Mouse (Mus musculus) CH12.LX (cell line): Measurements from ENCODE around the gene Tgfb1. TPM values are rescaled to one million over a fixed set of nuclear protein-coding genes. Genes with fewer than 3 reads are reported as not detected.
A peak's percentile ranks its signal among the peaks of the same experiment; 100 is the strongest.

ENCODE experiments used
- DNase-seq: peaks from one replicate; pipeline ENCODE4 v3.0.0-alpha.2; 2013; ENCODE audit errors: extremely low read depth
- H3K27ac ChIP-seq: 2 replicates; pipeline ENCODE4 v1.5.1; 2012; ENCODE audit warnings: low read depth, mild to moderate bottlenecking, control low read depth, moderate library complexity; ENCODE audit not compliant: insufficient read depth
- H3K27me3 ChIP-seq: replicated peaks from 2 replicates; pipeline ENCODE3; 2012; ENCODE audit warnings: inconsistent platforms
- H3K36me3 ChIP-seq, 2 experiments: replicated peaks in 1 of 2; 2 replicates each; pipeline versions ENCODE3 to v1.6.1; 2012; ENCODE audit warnings: inconsistent platforms in 1 of 2, low read length in 1 of 2, mild to moderate bottlenecking in 1 of 2, mixed read lengths in 1 of 2, moderate library complexity in 1 of 2; ENCODE audit not compliant: control insufficient read depth in 1 of 2, insufficient read depth in 1 of 2
- H3K4me1 ChIP-seq, 2 experiments: 2 replicates each; pipeline ENCODE4 v1.6.1; 2012; ENCODE audit warnings: inconsistent platforms in 1 of 2, moderate library complexity in 1 of 2; ENCODE audit not compliant: insufficient read depth in 2 of 2, control insufficient read depth in 1 of 2
- H3K4me2 ChIP-seq: 2 replicates; pipeline ENCODE4 v1.6.1; 2012; ENCODE audit warnings: low read depth, mild to moderate bottlenecking, control low read depth; ENCODE audit not compliant: poor library complexity, insufficient read depth, severe bottlenecking
- H3K4me3 ChIP-seq, 3 experiments: fragments of 150-350 bp in 1 of 3; sonication (generic) in 1 of 3; replicated peaks in 1 of 3; 2 replicates each; pipeline versions ENCODE3 to v1.5.1; 2011 to 2012; ENCODE audit warnings: low read depth in 2 of 3, low read length in 2 of 3, mild to moderate bottlenecking in 2 of 3, moderate library complexity in 2 of 3, control low read depth in 1 of 3, improper control_type of control experiment in 1 of 3, inconsistent platforms in 1 of 3, mixed read lengths in 1 of 3; ENCODE audit not compliant: poor library complexity in 1 of 3
- H3K79me2 ChIP-seq: replicated peaks from 2 replicates; pipeline ENCODE4 v1.6.1; 2012; ENCODE audit warnings: mild to moderate bottlenecking, moderate library complexity; ENCODE audit not compliant: control insufficient read depth, poor library complexity, insufficient read depth, severe bottlenecking; ENCODE audit errors: extremely low read depth
- H3K9ac ChIP-seq: 2 replicates; pipeline ENCODE4 v1.6.1; 2012; ENCODE audit warnings: low read depth, mild to moderate bottlenecking, control low read depth, moderate library complexity; ENCODE audit not compliant: insufficient read depth
- H3K9me3 ChIP-seq: replicated peaks from 2 replicates; pipeline ENCODE3; 2012; ENCODE audit warnings: low read length, inconsistent platforms, mixed read lengths
- BHLHE40 ChIP-seq: IDR thresholded peaks from 2 replicates; pipeline ENCODE4 v1.6.1; 2011; ENCODE audit warnings: mild to moderate bottlenecking, low read depth, low read length, improper control_type of control experiment
- CHD1 ChIP-seq: IDR thresholded peaks from 2 replicates; pipeline ENCODE4 v1.6.1; 2012; ENCODE audit warnings: low read depth, low read length, improper control_type of control experiment, inconsistent platforms
- CHD2 ChIP-seq: IDR thresholded peaks from 2 replicates; pipeline ENCODE4 v1.6.1; 2011; ENCODE audit warnings: low read length, improper control_type of control experiment
- CTCF ChIP-seq, 2 experiments: IDR thresholded peaks in 1 of 2; conservative IDR thresholded peaks in 1 of 2; 2 replicates each; pipeline ENCODE4 v1.5.1; 2011 to 2012; ENCODE audit warnings: low read depth in 2 of 2, low read length in 2 of 2, improper control_type of control experiment in 1 of 2, inconsistent platforms in 1 of 2, mild to moderate bottlenecking in 1 of 2, moderate library complexity in 1 of 2
- E2F4 ChIP-seq: IDR thresholded peaks from 2 replicates; pipeline ENCODE4 v1.6.1; 2011; ENCODE audit warnings: low read depth, low read length, improper control_type of control experiment; ENCODE audit not compliant: insufficient replicate concordance
- ELF1 ChIP-seq: IDR thresholded peaks from 2 replicates; pipeline ENCODE4 v1.6.1; 2014; ENCODE audit warnings: low read depth, mild to moderate bottlenecking, inconsistent platforms, low read length, improper control_type of control experiment
- EP300 ChIP-seq: IDR thresholded peaks from 2 replicates; pipeline ENCODE4 v1.6.1; 2011; ENCODE audit warnings: low read length, improper control_type of control experiment
- ETS1 ChIP-seq: conservative IDR thresholded peaks from 2 replicates; pipeline ENCODE4 v1.6.1; 2012; ENCODE audit warnings: low read depth, mild to moderate bottlenecking, inconsistent platforms, low read length, improper control_type of control experiment, moderate library complexity
- GABPA ChIP-seq: IDR thresholded peaks from 2 replicates; pipeline ENCODE4 v1.6.1; 2012; ENCODE audit warnings: low read depth, low read length, improper control_type of control experiment, inconsistent platforms; ENCODE audit not compliant: insufficient replicate concordance
- HCFC1 ChIP-seq: IDR thresholded peaks from 2 replicates; pipeline ENCODE4 v1.6.1; 2012; ENCODE audit warnings: low read depth, mild to moderate bottlenecking, inconsistent platforms, low read length, improper control_type of control experiment
- IRF4 ChIP-seq: IDR thresholded peaks from 2 replicates; pipeline ENCODE4 v1.6.1; 2014; ENCODE audit warnings: low read depth, mild to moderate bottlenecking, inconsistent platforms, low read length, improper control_type of control experiment
- JUN ChIP-seq: IDR thresholded peaks from 2 replicates; pipeline ENCODE4 v1.6.1; 2011; ENCODE audit warnings: low read depth, mild to moderate bottlenecking, low read length, improper control_type of control experiment, moderate library complexity; ENCODE audit not compliant: insufficient read depth
- JUND ChIP-seq: conservative IDR thresholded peaks from 2 replicates; pipeline ENCODE4 v1.6.1; 2011; ENCODE audit warnings: low read depth, low read length, improper control_type of control experiment
- KAT2A ChIP-seq: IDR thresholded peaks from 2 replicates; pipeline ENCODE4 v1.6.1; 2012; ENCODE audit warnings: low read length, improper control_type of control experiment, inconsistent platforms; ENCODE audit not compliant: insufficient replicate concordance
- MAFK ChIP-seq: IDR thresholded peaks from 2 replicates; pipeline ENCODE4 v1.6.1; 2011; ENCODE audit warnings: low read length, improper control_type of control experiment; ENCODE audit not compliant: insufficient replicate concordance
- MAX ChIP-seq: IDR thresholded peaks from 2 replicates; pipeline ENCODE4 v1.6.1; 2011; ENCODE audit warnings: low read length, improper control_type of control experiment
- MAZ ChIP-seq: IDR thresholded peaks from 2 replicates; pipeline ENCODE4 v1.6.1; 2012; ENCODE audit warnings: low read depth, mild to moderate bottlenecking, inconsistent platforms, low read length, improper control_type of control experiment, moderate library complexity
- MEF2A ChIP-seq: IDR thresholded peaks from 2 replicates; pipeline ENCODE4 v1.6.1; 2014; ENCODE audit warnings: low read depth, mild to moderate bottlenecking, inconsistent platforms, low read length, improper control_type of control experiment, borderline replicate concordance
- MXI1 ChIP-seq: IDR thresholded peaks from 2 replicates; pipeline ENCODE4 v1.6.1; 2011; ENCODE audit warnings: mild to moderate bottlenecking, low read depth, low read length, improper control_type of control experiment
- MYC ChIP-seq: IDR thresholded peaks from 2 replicates; pipeline ENCODE4 v1.6.1; 2011; ENCODE audit warnings: low read depth, mild to moderate bottlenecking, improper control_type of control experiment, low read length
- NELFE ChIP-seq: IDR thresholded peaks from 2 replicates; pipeline ENCODE4 v1.6.1; 2011; ENCODE audit warnings: low read depth, low read length, improper control_type of control experiment
- NRF1 ChIP-seq: IDR thresholded peaks from 2 replicates; pipeline ENCODE4 v1.6.1; 2014; ENCODE audit warnings: low read depth, mild to moderate bottlenecking, inconsistent platforms, low read length, improper control_type of control experiment, moderate library complexity
- PAX5 ChIP-seq: IDR thresholded peaks from 2 replicates; pipeline ENCODE4 v1.6.1; 2012; ENCODE audit warnings: low read length, inconsistent platforms, mixed read lengths
- POLR2A ChIP-seq: IDR thresholded peaks from 2 replicates; pipeline ENCODE4 v1.6.1; 2011; ENCODE audit warnings: low read depth, mild to moderate bottlenecking, improper control_type of control experiment, low read length
- POLR2AphosphoS2 ChIP-seq: IDR thresholded peaks from 2 replicates; pipeline ENCODE4 v1.6.1; 2011; ENCODE audit warnings: low read depth, low read length, improper control_type of control experiment
- RAD21 ChIP-seq: IDR thresholded peaks from 2 replicates; pipeline ENCODE4 v1.6.1; 2011; ENCODE audit warnings: low read depth, mild to moderate bottlenecking, low read length, improper control_type of control experiment, moderate library complexity
- RCOR1 ChIP-seq: conservative IDR thresholded peaks from 2 replicates; pipeline ENCODE4 v1.6.1; 2012; ENCODE audit warnings: low read depth, mild to moderate bottlenecking, inconsistent platforms, low read length, improper control_type of control experiment
- SIN3A ChIP-seq: IDR thresholded peaks from 2 replicates; pipeline ENCODE4 v1.6.1; 2012; ENCODE audit warnings: low read length, improper control_type of control experiment, inconsistent platforms
- SMC3 ChIP-seq: IDR thresholded peaks from 2 replicates; pipeline ENCODE4 v1.6.1; 2011; ENCODE audit warnings: low read depth, low read length, improper control_type of control experiment
- TBP ChIP-seq: conservative IDR thresholded peaks from 2 replicates; pipeline ENCODE4 v1.6.1; 2011; ENCODE audit warnings: low read depth, low read length, improper control_type of control experiment
- TCF12 ChIP-seq: IDR thresholded peaks from 2 replicates; pipeline ENCODE4 v1.6.1; 2014; ENCODE audit warnings: low read depth, mild to moderate bottlenecking, inconsistent platforms, low read length, improper control_type of control experiment
- UBTF ChIP-seq: IDR thresholded peaks from 2 replicates; pipeline ENCODE4 v1.6.1; 2012; ENCODE audit warnings: low read depth, mild to moderate bottlenecking, inconsistent platforms, low read length, improper control_type of control experiment, moderate library complexity
- USF1 ChIP-seq: IDR thresholded peaks from 2 replicates; pipeline ENCODE4 v1.6.1; 2014; ENCODE audit warnings: low read depth, mild to moderate bottlenecking, inconsistent platforms, low read length, improper control_type of control experiment
- USF2 ChIP-seq: conservative IDR thresholded peaks from 2 replicates; pipeline ENCODE4 v1.6.1; 2011; ENCODE audit warnings: low read depth, low read length, improper control_type of control experiment
- ZC3H11A ChIP-seq: IDR thresholded peaks from 2 replicates; pipeline ENCODE4 v1.6.1; 2012; ENCODE audit warnings: low read depth, mild to moderate bottlenecking, inconsistent platforms, low read length, improper control_type of control experiment
- ZKSCAN1 ChIP-seq: IDR thresholded peaks from 2 replicates; pipeline ENCODE4 v1.6.1; 2012; ENCODE audit warnings: low read depth, inconsistent platforms, low read length, improper control_type of control experiment, borderline replicate concordance
- ZMIZ1 ChIP-seq: IDR thresholded peaks from 2 replicates; pipeline ENCODE4 v1.6.1; 2012; ENCODE audit warnings: low read depth, mild to moderate bottlenecking, inconsistent platforms, low read length, improper control_type of control experiment
- ZNF384 ChIP-seq: IDR thresholded peaks from 2 replicates; pipeline ENCODE4 v1.6.1; 2012; ENCODE audit warnings: low read depth, low read length, improper control_type of control experiment, inconsistent platforms
- dilution Hi-C: fragments of 300-500 bp; cut with MboI; formaldehyde crosslinking; loops from 2 replicates; pipeline ENCODE4 v1.14.3; 2020; ENCODE audit warnings: low sequenced_read_pairs; ENCODE audit not compliant: extremely low pct_unique_long_range_greater_than_20kb, extremely low pct_ligation_motif_present
- in situ Hi-C: fragments of 300-500 bp; cut with MboI; formaldehyde crosslinking; loops from 3 replicates; pipeline ENCODE4 v1.14.3; 2019; ENCODE audit warnings: low sequenced_read_pairs, low pct_ligation_motif_present, low pct_unique_long_range_greater_than_20kb, mixed read lengths
- polyA plus RNA-seq: library from polyadenylated mRNA; unstranded; fragments of >175 nt; gene quantifications from 2 replicates; pipeline ENCODE4 v1.2.1, GENCODE M21; 2012; ENCODE audit warnings: low read depth; ENCODE audit not compliant: insufficient read length
- total RNA-seq, 2 experiments: library from RNA; depleted of rRNA; stranded (reverse); fragments of 300-350 nt in 1 of 2; fragments of >200 nt in 1 of 2; gene quantifications; 2 replicates each; pipeline ENCODE4 v1.2.3; 2012 to 2014

Gene Tgfb1
- total and polyA plus RNA-seq, 3 experiments: 9.2 to 109 (median 25.9) TPM

- Histone ChIP-seq H3K27me3 (no peaks in the 10 kb centered on the region), H3K79me2 (peaks cover 27% of the 10 kb centered on the region), H3K4me2 (peak within 1 kb of the TSS; percentile 95), H3K4me1 (peaks cover 3 to 30% of the 10 kb centered on the region in 2 experiments), H3K36me3 (peaks cover 22 to 31% of the 10 kb centered on the region in 2 experiments), H3K4me3 (peak within 1 kb of the TSS; percentile 77 to 97 (median 89)), H3K27ac (no peak within 1 kb of the TSS), H3K9ac (peak within 1 kb of the TSS; percentile 94), H3K9me3 (no peaks in the 10 kb centered on the region)
- peak; percentile 100 for DNase-seq
- in situ Hi-C loops: no loop called here
- TF ChIP-seq NRF1: peak; percentile 98
- no peak for TF ChIP-seq GABPA
- no peak for TF ChIP-seq ZKSCAN1
- TF ChIP-seq JUND: no peak
- peak; percentile 100 for TF ChIP-seq MAX
- TF ChIP-seq KAT2A: 0 out of 2 replicates have a peak, but pooled peaks have one; percentile 57
- peak; percentile 79 for TF ChIP-seq ZMIZ1
- peak; percentile 100 for TF ChIP-seq SIN3A
- TF ChIP-seq SMC3: no peak
- peak; percentile 87 for TF ChIP-seq HCFC1
- no peak for TF ChIP-seq CHD1
- no peak; the same call in 1 of the 2 replicates for TF ChIP-seq USF2
- TF ChIP-seq MAFK: no peak
- TF ChIP-seq RCOR1: no peak
- TF ChIP-seq TBP: no peak; the same call in 1 of the 2 replicates
- no peak for TF ChIP-seq EP300
- TF ChIP-seq POLR2AphosphoS2: peak; percentile 38; the same call in 1 of the 2 replicates
- peak; percentile 86; the same call in 1 of the 2 replicates for TF ChIP-seq MYC
- no peak for TF ChIP-seq MEF2A
- TF ChIP-seq MXI1: peak; percentile 99
- peak; percentile 93 for TF ChIP-seq NELFE
- TF ChIP-seq POLR2A: peak; percentile 95
- no peak for TF ChIP-seq MAZ
- TF ChIP-seq USF1: peak; percentile 66
- peak; percentile 89 for TF ChIP-seq ELF1
- TF ChIP-seq JUN: no peak
- peak; percentile 68 for TF ChIP-seq TCF12
- no peak for TF ChIP-seq PAX5
- no peak for TF ChIP-seq UBTF
- 0 out of 4 replicates have a peak, but pooled peaks of 1 of the 2 experiments have one; percentile 24 for TF ChIP-seq CTCF (conservative IDR thresholded peaks at IDR 0.05 in 1 of 2, IDR thresholded peaks at IDR 0.05 in 1 of 2; ENCODE audit: low read depth in 2 of 2, low read length in 2 of 2)
- TF ChIP-seq ETS1: no peak
- 0 out of 2 replicates have a peak, but pooled peaks have one; percentile 26 for TF ChIP-seq E2F4
- TF ChIP-seq IRF4: peak; percentile 15; the same call in 1 of the 2 replicates
- peak; percentile 81 for TF ChIP-seq BHLHE40
- peak; percentile 60; the same call in 1 of the 2 replicates for TF ChIP-seq CHD2
- no peak for TF ChIP-seq RAD21
- TF ChIP-seq ZNF384: no peak
- no peak for TF ChIP-seq ZC3H11A
- dilution Hi-C loops: no loop called here
These were observed 27.9 kb upstream of the Tgfb1 start, which contains the start of the genes Bckdha and Exosc5 for GRCm38 (mm10) chr7:25658657-25659472. Gene Bckdha (minus strand): TSS chr7:25658981. Gene Exosc5 (plus strand): TSS chr7:25659164.
